Comparison of ENCODE assay signal across 9 mouse cellular contexts in genomic region chr17:10507466-10507865, GRCm38 (mm10).
DNase-seq lines count a peak whose midpoint lies in the region; ATAC-seq lines count a peak whose summit lies in the region.
"Had no signal": no experiment of that assay in that cellular context is flagged by ENCODE, and none has a peak within 500 bp of the region (broad histone marks: within the 10 kb centered on the region; RNA-seq: fewer than 3 reads in every experiment).

No protein-coding gene starts in this region.

- H3K4me2 ChIP-seq in neural tube, embryonic 13.5 days, result 0 out of 2 replicates have a peak overlapping the region, but pooled peaks have one; percentile 9
- 0 out of 2 replicates have a peak overlapping the region, but pooled peaks have one; percentile 13 for H3K4me2 ChIP-seq in hindbrain, embryonic 16.5 days (ENCODE audit: low read length)
- peak overlapping the region; percentile 16; the same call in 1 of the 2 replicates for H3K4me2 ChIP-seq in neural tube, embryonic 15.5 days

- no peak overlapping the region for H3K9ac ChIP-seq in neural tube, embryonic 13.5 days
- H3K9ac ChIP-seq in hindbrain, embryonic 16.5 days (ENCODE audit: low read depth, low read length), result no peak overlapping the region
- H3K9ac ChIP-seq in neural tube, embryonic 15.5 days (replicated peaks), result no peak overlapping the region

- no peaks in the 10 kb centered on the region for H3K9me3 ChIP-seq in neural tube, embryonic 13.5 days
- no peaks in the 10 kb centered on the region for H3K9me3 ChIP-seq in hindbrain, embryonic 16.5 days (ENCODE audit: control insufficient read depth, low read length)
- H3K9me3 ChIP-seq in neural tube, embryonic 15.5 days (replicated peaks), result no peaks in the 10 kb centered on the region

- H3K4me3 ChIP-seq in neural tube, embryonic 13.5 days, result no peak overlapping the region
- no peak overlapping the region for H3K4me3 ChIP-seq in hindbrain, embryonic 16.5 days (ENCODE audit: low read length)
- no peak overlapping the region for H3K4me3 ChIP-seq in neural tube, embryonic 15.5 days (replicated peaks)

- H3K4me1 ChIP-seq in neural tube, embryonic 13.5 days (replicated peaks), result peaks cover 19% of the 10 kb centered on the region
- peaks cover 5% of the 10 kb centered on the region; the same call in 1 of the 2 replicates for H3K4me1 ChIP-seq in hindbrain, embryonic 16.5 days (ENCODE audit: control insufficient read depth, insufficient read depth, low read depth, low read length)
- peaks cover 14% of the 10 kb centered on the region for H3K4me1 ChIP-seq in neural tube, embryonic 15.5 days

- H3K27ac ChIP-seq in neural tube, embryonic 13.5 days (replicated peaks), result peak overlapping the region; percentile 81
- H3K27ac ChIP-seq in hindbrain, embryonic 16.5 days (ENCODE audit: low read depth, low read length), result peak overlapping the region; percentile 55
- peak overlapping the region; percentile 74 for H3K27ac ChIP-seq in neural tube, embryonic 15.5 days (replicated peaks)

- no peaks in the 10 kb centered on the region for H3K36me3 ChIP-seq in neural tube, embryonic 13.5 days
- no peaks in the 10 kb centered on the region for H3K36me3 ChIP-seq in hindbrain, embryonic 16.5 days (ENCODE audit: control insufficient read depth, insufficient read depth, low read length)
- no peaks in the 10 kb centered on the region for H3K36me3 ChIP-seq in neural tube, embryonic 15.5 days

- DNase-seq in neural tube, embryonic 10.5 days (ENCODE audit: extremely low spot score, low spot score), result no peak
- DNase-seq in cerebellum, postnatal 10 days, result peak; percentile 75 to 85
- DNase-seq in adipocyte (ENCODE audit: low spot score), result no peak
- no peak for DNase-seq in spleen, postnatal 4 days (ENCODE audit: low spot score in 2 of 2)
- DNase-seq: heart, postnatal 36 days; lung, postnatal 14 days had no signal

- peak; percentile 95 for ATAC-seq in neural tube, embryonic 13.5 days (ENCODE audit: low read depth)
- ATAC-seq in hindbrain, embryonic 16.5 days, result peak; percentile 98
- peak; percentile 82 for ATAC-seq in neural tube, embryonic 15.5 days (ENCODE audit: low FRiP score)

- 34% methylated on average over 10 of the region's 10 CpGs for WGBS in neural tube, embryonic 13.5 days
- WGBS in hindbrain, embryonic 16.5 days, result 28% methylated on average over 10 of the region's 10 CpGs
- WGBS in neural tube, embryonic 15.5 days, result 31% methylated on average over 10 of the region's 10 CpGs

- H3K27me3 ChIP-seq in neural tube, embryonic 13.5 days, result no peaks in the 10 kb centered on the region
- H3K27me3 ChIP-seq in hindbrain, embryonic 16.5 days (replicated peaks; ENCODE audit: control insufficient read depth, insufficient read depth, low read length), result no peaks in the 10 kb centered on the region
- no peaks in the 10 kb centered on the region for H3K27me3 ChIP-seq in neural tube, embryonic 15.5 days (replicated peaks)

Comparison
In these comparisons a context has a peak if more than half of its experiments do, and no peak if none do; other contexts are left out.
1. DNase-seq: peak in cerebellum, postnatal 10 days (2 of 2); none in neural tube, embryonic 10.5 days (single experiment), adipocyte (single experiment) and spleen, postnatal 4 days (0 of 2).
2. Peak in every context shown above with its lines, with median percentiles within 50 percentile points of each other: ATAC-seq, H3K27ac ChIP-seq and H3K4me2 ChIP-seq.